Mouse (Mus musculus) CD4-positive, CD25-positive, alpha-beta regulatory T cell, adult 2 months (primary cell): ENCODE results near the gene Ccnq.

ENCODE experiments used
- DNase-seq: peaks from one replicate; pipeline ENCODE4 v3.0.0-alpha.2; 2012; ENCODE audit warnings: low read depth, low spot score

The Ccnq gene

GRCm38 (mm10) chr11:78750885-78751842 lies at the start of gene Ccnq:
Ccnq (minus strand) TSS chr11:78751729.
- peak; percentile 83 for DNase-seq

- no peak for DNase-seq
These were observed 49.6 kb upstream of the Ccnq start for GRCm38 (mm10) chr11:78801094-78801493.

DNA sequence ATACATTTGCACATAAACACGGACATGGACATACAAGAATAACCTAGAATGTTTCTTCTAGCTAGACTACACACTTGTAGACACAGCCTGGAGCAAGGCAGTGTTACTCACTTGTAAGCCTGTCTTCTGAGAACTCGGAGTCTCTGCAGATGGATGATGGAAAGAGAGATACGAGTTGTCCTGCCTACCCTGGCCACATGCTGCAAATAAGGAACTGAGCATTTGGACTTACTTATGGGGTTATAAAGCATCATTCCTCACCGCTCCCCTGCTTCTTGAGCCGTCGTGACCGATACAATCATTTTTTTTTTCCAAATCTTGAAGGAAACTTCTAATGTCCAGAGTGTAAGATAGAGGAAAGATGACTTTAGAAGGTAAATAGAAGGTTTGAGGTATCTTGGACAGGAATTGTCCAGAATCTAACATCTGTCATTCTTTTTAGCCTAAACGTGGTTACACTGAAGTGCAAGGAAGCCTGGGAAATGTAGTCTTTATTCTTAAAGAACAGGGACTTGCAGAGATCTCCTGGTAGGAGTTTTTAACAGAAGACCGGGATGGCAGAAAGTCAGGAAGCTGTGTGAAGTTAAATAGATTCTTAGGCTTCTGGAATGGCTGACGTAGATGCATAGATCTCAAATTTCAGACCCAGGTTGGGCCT lies 44.7 kb upstream of the Ccnq start:
- no peak for DNase-seq

DNA sequence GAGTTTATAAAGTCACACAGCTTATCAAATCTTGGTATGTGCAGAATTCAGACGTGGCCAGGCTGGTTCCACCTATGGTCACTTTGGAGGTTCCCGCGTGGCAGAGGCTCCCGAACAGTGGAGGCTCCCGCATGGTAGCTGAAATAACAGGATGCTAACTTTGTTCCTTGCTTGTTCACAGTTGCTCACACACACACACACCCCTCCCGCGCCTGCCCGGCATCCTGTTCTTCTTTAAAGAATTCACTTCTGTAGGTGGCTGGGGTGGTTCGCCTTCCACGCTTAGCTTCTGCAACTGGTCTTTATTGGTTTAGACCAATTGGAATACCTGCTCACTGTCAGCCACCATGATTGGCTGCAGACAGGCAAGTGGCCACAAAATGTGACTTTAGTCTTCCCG lies 41.6 kb upstream of the Ccnq start:
- peak; percentile 49 for DNase-seq

DNA sequence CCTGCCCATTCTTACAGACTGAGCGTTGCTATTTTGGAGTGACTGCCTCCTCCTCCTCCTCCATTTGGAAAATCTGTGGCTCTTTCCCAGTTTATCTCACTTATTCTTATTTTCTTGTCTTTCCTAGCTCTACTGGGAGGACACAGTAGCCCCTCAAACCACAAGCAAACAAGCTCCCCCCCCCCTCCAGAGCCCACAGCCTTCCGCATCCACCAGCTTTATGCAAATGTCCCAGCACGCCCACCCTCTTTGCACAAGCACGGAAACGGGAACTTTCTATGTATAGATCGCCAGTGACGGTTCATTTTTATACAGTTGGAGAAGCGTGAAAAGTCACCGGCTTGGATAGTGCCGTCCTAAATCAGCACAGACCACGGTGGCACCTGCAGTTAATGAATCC lies 40.9 kb upstream of the Ccnq start:
- peak; percentile 25 for DNase-seq

- no peak for DNase-seq
These were observed 40.5 kb upstream of the Ccnq start for GRCm38 (mm10) chr11:78792055-78792454.

DNA sequence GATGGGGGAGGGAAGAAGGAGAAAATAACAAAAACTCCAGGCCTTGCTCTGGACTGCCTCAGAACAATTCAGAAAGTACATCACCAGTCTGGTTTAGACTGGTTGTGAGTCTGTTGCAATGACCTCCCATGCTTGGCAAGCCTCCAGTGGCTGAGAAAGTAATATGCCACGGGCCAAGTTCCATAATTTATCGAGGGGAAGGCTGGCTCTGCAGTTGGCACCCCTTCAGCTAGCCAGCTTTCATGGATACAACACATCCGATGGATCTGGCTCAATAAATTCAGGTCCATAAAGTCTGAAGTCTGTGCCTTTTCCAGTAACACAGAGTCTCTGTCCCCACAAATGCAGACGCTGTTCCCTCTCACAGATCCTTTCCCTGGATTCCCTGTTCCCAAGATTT lies 40.1 kb upstream of the Ccnq start:
- DNase-seq = no peak

DNA sequence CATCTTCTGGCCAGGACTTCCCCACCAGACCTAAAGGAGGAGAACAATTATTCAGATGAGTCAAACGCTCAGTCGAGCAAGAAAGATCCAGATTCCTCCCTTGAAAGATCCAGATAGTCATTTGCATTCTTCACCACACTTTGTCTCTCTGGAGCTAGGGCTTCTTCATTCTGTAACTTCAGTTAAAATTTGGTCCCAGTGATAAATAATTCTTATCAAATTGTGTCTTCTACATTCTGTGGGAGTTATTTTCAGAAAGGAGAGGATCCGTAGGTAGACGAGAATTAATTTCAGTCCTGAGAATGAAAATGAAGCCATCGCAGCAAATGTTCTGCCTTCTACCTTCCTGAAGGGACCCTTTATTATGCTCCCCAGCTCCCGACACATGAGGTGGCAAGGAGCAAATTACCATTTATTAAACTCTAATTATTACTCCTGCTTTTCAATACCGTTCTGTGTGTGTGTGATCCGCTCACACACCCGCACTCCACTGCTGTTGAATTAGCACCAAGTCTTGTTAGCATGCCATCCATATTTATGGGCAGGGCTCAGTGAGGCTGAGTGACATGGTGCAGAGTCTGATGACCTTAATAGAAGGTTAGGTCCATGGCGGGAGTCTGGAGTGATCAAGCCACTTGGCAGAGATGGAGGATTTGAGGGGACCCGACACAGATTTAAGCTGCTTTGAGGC lies 38.0 kb upstream of the Ccnq start:
- DNase-seq = no peak

GRCm38 (mm10) chr11:78786013-78786431 lies 34.5 kb upstream of the Ccnq start:
- DNase-seq = no peak

- DNase-seq = no peak
These were observed 31.3 kb upstream of the Ccnq start for GRCm38 (mm10) chr11:78782791-78783347.

DNA sequence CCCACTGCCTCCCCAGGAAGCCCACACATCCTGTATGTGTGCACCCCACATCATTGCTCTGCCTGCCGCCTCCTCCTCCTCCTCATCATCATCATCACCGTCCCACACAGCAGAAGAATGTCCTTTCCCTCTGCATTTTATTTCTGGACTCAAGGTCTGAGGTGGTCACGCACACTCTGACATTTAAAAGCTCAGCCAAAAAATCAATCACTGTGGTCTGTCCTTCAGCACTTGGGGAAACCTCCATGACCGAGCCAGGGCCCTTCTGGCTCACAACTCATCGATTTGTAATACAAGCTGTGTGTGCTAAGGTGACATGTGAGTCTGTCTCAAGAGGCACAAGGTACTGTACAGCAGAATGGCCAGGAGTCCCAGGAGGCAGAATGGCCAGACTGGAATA lies 30.8 kb upstream of the Ccnq start:
- no peak for DNase-seq

DNA sequence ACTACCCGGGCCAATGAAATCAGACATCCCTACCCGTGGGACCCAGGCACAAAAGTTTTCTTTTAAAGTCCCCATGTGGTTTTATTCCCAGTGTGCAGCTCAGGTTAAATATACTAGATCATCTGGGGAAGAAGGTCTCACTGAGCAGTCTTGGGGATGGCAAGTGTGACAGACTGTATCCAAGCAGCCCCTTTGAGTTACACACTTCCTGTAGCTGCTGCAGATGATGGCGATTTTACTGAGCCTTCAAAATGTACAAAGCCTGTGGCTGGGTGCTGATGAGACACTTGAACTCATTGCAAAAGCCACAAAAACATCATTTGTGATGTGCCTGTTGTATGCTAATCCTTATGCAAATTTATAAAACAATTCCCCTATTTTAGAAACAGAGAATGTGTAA lies 29.0 kb upstream of the Ccnq start:
- DNase-seq = peak; percentile 37

DNA sequence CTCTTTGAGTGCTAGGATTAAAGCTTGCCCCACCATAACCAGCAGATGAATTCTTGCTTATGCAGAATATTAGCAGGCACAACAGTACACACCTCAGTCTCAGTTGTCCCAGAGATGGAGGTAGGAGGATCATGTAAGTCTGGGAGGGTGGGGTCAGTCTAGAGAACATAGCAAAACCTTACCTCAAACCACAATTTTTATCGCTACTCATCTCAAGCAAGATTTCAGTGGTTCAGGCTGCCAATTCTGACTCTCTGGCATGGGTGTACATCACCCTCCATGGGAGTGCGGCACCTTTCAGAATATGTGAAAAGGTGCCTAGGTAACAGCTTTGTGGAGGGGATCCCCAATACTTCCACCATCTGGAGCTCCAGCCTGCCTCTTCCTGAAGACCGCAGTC lies 28.5 kb upstream of the Ccnq start:
- peak; percentile 49 for DNase-seq

DNA sequence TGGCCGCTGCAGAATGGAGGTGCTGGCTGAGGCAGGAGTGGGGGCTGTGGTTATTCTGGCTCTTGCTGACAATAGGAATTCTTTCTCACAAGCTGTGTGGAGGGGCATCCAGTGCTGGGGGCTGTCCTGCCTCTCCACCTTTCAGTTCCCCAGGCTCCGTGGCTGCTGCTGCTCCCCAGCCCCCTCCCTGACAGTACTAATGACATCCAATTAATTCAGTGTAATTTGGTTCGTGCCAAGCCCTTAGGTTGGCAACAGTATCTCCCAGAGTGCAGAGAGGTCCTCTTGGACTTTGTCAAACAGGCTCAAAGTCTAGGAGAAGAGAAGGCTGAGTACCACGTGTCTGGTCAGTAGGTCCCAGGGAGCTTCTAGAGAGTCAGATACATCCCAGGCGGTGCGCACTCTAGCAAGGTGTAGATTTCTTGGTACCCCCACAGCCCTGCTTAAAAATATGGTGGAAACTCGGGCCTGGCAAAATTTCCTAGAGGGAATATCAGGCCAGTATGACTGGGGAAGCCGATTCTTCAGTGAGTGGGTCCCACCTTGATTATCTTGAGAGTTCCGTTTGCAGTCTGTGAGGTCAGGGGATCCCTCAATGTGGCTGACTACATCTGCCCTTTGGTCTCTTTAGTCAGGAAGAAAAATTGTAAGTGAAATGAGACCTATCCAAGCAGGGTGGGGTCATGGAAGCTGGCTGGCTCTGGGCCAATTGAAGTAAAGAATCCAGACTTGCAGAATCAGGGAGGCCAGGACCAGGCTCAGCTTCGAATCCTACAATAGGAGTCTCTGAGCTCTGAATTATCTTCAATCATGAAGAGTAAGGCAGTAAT lies 26.5 kb upstream of the Ccnq start:
- DNase-seq = no peak

DNA sequence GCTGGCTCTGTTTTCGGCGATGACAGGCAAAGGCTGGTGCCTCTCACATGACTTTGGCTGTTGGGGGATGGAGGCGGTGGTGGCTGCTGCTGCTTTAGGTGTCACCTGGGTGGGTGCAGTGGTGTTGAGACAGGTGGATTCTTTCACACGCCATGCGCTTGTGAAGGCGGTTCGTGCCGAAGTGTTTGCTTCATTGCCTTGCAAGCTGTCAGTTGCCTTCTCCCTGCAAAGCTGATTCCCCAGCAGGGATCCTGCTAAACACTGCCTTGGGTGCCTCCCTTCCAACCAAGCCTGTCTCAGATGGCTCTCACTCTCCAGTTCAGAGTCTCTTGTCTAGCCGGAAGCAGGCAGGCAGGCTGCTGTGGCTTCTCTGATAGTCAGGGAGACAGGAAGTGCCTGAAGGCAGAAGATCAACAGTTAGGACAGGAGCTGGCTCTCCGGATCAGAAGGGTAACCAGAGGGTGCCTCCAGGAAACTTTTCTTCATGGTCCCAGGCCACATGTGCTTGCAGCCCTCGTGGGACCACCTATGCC lies 20.3 kb upstream of the Ccnq start:
- peak; percentile 70 for DNase-seq

GRCm38 (mm10) chr11:78770436-78770835 lies 18.9 kb upstream of the Ccnq start:
- no peak for DNase-seq

DNA sequence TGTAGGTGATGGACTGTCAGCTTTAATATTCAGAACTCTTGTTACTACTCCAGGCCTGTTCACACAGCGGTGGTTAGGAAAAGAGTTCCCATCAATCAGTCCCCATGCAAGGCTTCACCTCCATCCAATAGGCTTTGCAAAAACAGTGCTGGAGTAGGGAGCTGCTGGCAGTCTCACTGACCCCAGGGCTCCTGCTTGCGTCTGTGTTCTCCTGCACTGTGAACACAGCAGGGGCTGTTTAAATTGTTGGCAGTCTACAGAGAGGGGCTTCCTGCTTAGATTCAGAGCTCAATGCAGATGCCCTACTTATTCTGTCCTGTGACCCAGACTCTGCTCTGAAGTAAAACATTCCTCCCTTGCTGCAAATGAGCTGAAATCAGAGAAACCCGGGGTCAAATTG lies 17.2 kb upstream of the Ccnq start:
- DNase-seq = no peak

DNA sequence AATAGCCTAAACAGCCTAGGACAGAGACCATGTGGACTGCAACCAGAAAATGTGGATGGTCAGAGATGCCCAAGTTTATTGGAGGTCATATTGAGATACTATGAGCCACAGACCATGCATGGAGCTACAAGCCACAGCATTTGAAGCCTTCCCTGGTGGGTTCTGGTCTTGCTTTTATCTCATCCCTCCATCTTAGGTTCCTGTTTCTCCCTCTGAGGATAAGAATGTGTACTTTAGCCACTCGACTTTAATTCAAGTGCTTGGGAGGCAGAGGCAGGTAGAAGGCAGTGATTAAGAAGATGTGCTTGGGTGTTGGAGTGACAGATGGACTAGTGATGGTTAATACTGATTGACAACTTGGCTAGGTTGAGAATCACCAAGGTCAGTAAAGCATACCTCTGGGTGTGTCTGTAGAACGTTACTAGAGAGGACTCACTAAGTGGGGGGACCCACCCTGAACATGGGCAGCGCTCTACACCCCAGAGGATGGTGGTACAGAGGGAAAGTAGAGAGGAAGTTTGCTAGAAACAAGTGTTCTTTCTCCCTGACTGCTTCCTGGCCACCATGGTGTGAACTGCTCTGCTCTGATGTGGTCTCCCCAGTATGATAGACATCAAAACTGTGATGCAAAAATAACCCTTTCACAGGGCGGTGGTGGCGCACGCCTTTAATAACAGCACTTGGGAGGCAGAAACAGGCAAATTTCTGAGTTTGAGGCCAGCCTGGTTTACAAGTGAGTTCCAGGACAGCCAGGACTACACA lies 14.7 kb upstream of the Ccnq start:
- peak; percentile 47 for DNase-seq

- DNase-seq = no peak
These were observed 13.3 kb upstream of the Ccnq start for GRCm38 (mm10) chr11:78764820-78765219.

DNA sequence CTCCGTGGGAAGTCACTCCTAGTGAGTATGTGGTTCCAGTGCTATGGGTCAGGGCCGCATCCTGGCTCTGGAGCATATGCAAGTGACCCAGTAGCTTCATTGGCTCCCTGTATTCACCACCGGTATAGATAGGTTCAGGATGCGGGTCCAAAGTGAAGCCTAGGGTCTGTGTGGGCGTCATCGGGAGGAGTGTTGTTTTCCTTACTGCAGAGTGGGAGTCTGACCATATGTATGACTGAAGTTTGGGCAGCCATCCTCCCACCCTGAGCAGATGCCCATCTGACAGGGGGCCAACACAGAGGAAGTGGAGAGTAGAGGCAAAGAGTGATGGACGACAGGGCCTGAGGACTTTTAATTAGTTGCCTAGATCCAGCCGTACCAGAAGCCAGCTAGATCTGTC lies 12.8 kb upstream of the Ccnq start:
- no peak for DNase-seq
